Mouse (Mus musculus): Measurements from ENCODE around the gene Ppp3r1. TPM values are rescaled to one million over a fixed set of nuclear protein-coding genes. Genes with fewer than 3 reads are reported as not detected.

Ppp3r1 gene
- 10 to 100 TPM; 65.7 to 66.1 TPM for total RNA-seq (2021)
- long read RNA-seq, experiment 1, transcript Ppp3r1-201 (6 exons, 2,859 nt), result major isoform, 21 of 22 reads
- long read RNA-seq, experiment 1, partial matches to known transcripts, result 1 of 22 reads
- long read RNA-seq, experiment 1, other reads (novel, unspliced or antisense), result 0 of 22 reads
- long read RNA-seq, experiment 2, transcript Ppp3r1-201 (6 exons, 2,859 nt), result major isoform, 15 of 23 reads
- long read RNA-seq, experiment 2, partial matches to known transcripts, result 7 of 23 reads
- long read RNA-seq, experiment 2, other reads (novel, unspliced or antisense), result 1 of 23 reads

GRCm38 (mm10) chr11:17158858-17159737 lies at the start of gene Ppp3r1:
Ppp3r1 (plus strand) TSS chr11:17159263.
- peak; percentile 97 to 98 for DNase-seq

- DNase-seq, result no peak
These were observed 46.5 kb upstream of the Ppp3r1 start for GRCm38 (mm10) chr11:17112419-17113090.

- no peak for DNase-seq
These were observed 32.6 kb upstream of the Ppp3r1 start for GRCm38 (mm10) chr11:17126418-17126817.

- DNase-seq, result no peak
These were observed 23.4 kb upstream of the Ppp3r1 start for GRCm38 (mm10) chr11:17135638-17136037.

- no peak for DNase-seq
These were observed 20.6 kb upstream of the Ppp3r1 start for GRCm38 (mm10) chr11:17138306-17139033.

- DNase-seq, result peak; percentile 39 to 75
These were observed 727 bp downstream of the Ppp3r1 start for GRCm38 (mm10) chr11:17159738-17160241.

GRCm38 (mm10) chr11:17160242-17160641 lies 1.2 kb downstream of the Ppp3r1 start:
- peak; percentile 70 to 72 for DNase-seq

GRCm38 (mm10) chr11:17163956-17164355 lies 4.9 kb downstream of the Ppp3r1 start:
- DNase-seq, result no peak

- DNase-seq, result no peak
These were observed 7.6 kb downstream of the Ppp3r1 start for GRCm38 (mm10) chr11:17166627-17167026.

- DNase-seq, result no peak
These were observed 10.2 kb downstream of the Ppp3r1 start for GRCm38 (mm10) chr11:17169262-17169661.

GRCm38 (mm10) chr11:17170938-17171729 lies 12.1 kb downstream of the Ppp3r1 start:
- DNase-seq, result no peak

- no peak for DNase-seq
These were observed 13.2 kb downstream of the Ppp3r1 start for GRCm38 (mm10) chr11:17172300-17172699.

- no peak for DNase-seq
These were observed 17.6 kb downstream of the Ppp3r1 start for GRCm38 (mm10) chr11:17176638-17177037.

GRCm38 (mm10) chr11:17180753-17181152 lies 21.7 kb downstream of the Ppp3r1 start:
- DNase-seq, result no peak

GRCm38 (mm10) chr11:17181807-17182206 lies 22.7 kb downstream of the Ppp3r1 start, which contains the start of gene Wdr92:
Wdr92 (plus strand) TSS chr11:17182107.
- no peak for DNase-seq

GRCm38 (mm10) chr11:17183165-17183564 lies 24.1 kb downstream of the Ppp3r1 start:
- no peak for DNase-seq

GRCm38 (mm10) chr11:17187649-17188048 lies 28.6 kb downstream of the Ppp3r1 start:
- DNase-seq, result no peak

- DNase-seq, result no peak
These were observed 29.7 kb downstream of the Ppp3r1 start for GRCm38 (mm10) chr11:17188786-17189185.

GRCm38 (mm10) chr11:17192151-17192844 lies 33.2 kb downstream of the Ppp3r1 start:
- DNase-seq, result no peak

GRCm38 (mm10) chr11:17199170-17199569 lies 40.1 kb downstream of the Ppp3r1 start:
- no peak for DNase-seq
